Comparison of ENCODE assay signal across 16 mouse cellular contexts in the genomic region with DNA sequence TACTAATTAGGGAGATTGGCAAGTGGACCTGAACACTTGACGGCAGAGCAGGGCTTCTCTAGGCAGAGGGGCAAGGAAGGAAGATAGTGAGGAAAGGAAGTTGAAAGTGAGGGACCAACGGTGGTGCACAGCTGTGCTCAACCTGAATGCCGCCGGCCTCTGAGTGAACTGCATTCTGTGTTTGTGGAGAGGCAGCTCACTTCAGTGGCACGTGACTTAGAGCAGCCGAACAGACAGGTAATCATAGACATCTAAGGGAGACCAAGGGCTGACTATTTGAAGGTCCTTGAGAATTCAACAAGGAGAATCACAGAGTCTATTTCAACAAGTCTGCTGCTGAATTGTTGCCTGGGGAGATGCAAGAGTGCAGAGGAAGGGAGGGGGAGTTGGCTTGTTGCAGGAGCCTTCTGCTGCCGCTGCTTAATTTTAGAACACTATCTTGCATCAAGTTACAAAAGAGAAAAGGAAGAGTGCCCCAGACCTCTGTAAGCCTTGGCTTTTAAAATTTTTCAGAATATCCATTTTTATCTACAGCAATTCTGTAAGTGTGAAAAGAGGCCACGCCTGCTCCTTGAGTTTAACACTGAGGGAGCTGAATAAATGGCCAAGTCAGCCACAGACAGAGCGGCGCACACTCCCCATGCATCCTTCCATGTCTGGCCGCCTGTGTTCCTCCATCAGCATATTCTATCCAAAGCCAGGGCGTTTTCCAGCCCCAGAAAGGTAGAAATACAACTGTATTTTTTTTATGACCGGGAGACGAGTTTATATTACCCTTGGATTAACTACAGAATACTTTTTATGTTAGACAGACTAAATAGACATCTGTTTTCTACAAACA. TPM values are rescaled to one million over a fixed set of nuclear protein-coding genes. Genes with fewer than 3 reads are reported as not detected.
DNase-seq lines count a peak whose midpoint lies in the region; ATAC-seq and TF ChIP-seq lines count a peak whose summit lies in the region.
"Had no signal": no experiment of that assay in that cellular context is flagged by ENCODE, and none has a peak within 500 bp of the region (broad histone marks: within the 10 kb centered on the region; RNA-seq: fewer than 3 reads in every experiment).

No protein-coding gene starts in this region.

- WGBS in kidney, embryonic 16.5 days = 52% methylated on average over 14 of the region's 14 CpGs
- 38% methylated on average over 14 of the region's 14 CpGs for WGBS in embryonic facial prominence, embryonic 13.5 days
- WGBS in midbrain, embryonic 15.5 days = 71% methylated on average over 14 of the region's 14 CpGs

- peak; percentile 24 for DNase-seq in gastrocnemius, adult 2 months
- DNase-seq in gastrocnemius, adult 18-20 months (ENCODE audit: low spot score) = no peak
- DNase-seq in kidney, postnatal 36 days = no peak
- no peak for DNase-seq in spleen, postnatal 10 days (ENCODE audit: low spot score in 2 of 2)
- DNase-seq: adrenal gland, postnatal 10 days; cerebellum, adult 11-12 months; kidney, postnatal 10 days had no signal

- H3K4me3 ChIP-seq in gastrocnemius, adult 2 months = no peak overlapping the region
- H3K4me3 ChIP-seq in kidney, embryonic 16.5 days (ENCODE audit: low read length) = no peak overlapping the region
- no peak overlapping the region for H3K4me3 ChIP-seq in embryonic facial prominence, embryonic 13.5 days
- no peak overlapping the region for H3K4me3 ChIP-seq in midbrain, embryonic 15.5 days
- H3K4me3 ChIP-seq: megakaryocyte, embryonic 14.5 days had no signal

- no peak for TF ChIP-seq CTCF in gastrocnemius, adult 2 months (IDR thresholded peaks at IDR 0.05)

- H3K4me2 ChIP-seq in kidney, embryonic 16.5 days (replicated peaks; ENCODE audit: low read depth, low read length) = no peak overlapping the region
- H3K4me2 ChIP-seq in embryonic facial prominence, embryonic 13.5 days = 0 out of 2 replicates have a peak overlapping the region, but pooled peaks have one; percentile 2
- H3K4me2 ChIP-seq in midbrain, embryonic 15.5 days = no peak overlapping the region

- H3K9me3 ChIP-seq in kidney, embryonic 16.5 days (ENCODE audit: low read length) = no peaks in the 10 kb centered on the region
- no peaks in the 10 kb centered on the region for H3K9me3 ChIP-seq in embryonic facial prominence, embryonic 13.5 days
- H3K9me3 ChIP-seq in midbrain, embryonic 15.5 days = no peaks in the 10 kb centered on the region
- H3K9me3 ChIP-seq: megakaryocyte, embryonic 14.5 days had no signal

- no peak overlapping the region for H3K9ac ChIP-seq in kidney, embryonic 16.5 days (replicated peaks; ENCODE audit: low read length)
- H3K9ac ChIP-seq in embryonic facial prominence, embryonic 13.5 days = no peak overlapping the region
- H3K9ac ChIP-seq in midbrain, embryonic 15.5 days = no peak overlapping the region; the same call in 1 of the 2 replicates
- H3K9ac ChIP-seq: liver, embryonic 14.5 days had no signal

- 0 out of 2 replicates have a peak, but pooled peaks have one; percentile 24 for ATAC-seq in kidney, embryonic 16.5 days (ENCODE audit: low FRiP score, low TSS enrichment)
- no peak; the same call in 1 of the 2 replicates for ATAC-seq in embryonic facial prominence, embryonic 13.5 days (ENCODE audit: insufficient number of reproducible peaks, insufficient read depth, low FRiP score, low TSS enrichment, low read depth)
- ATAC-seq in midbrain, embryonic 15.5 days (replicated peaks) = peak; percentile 65
- ATAC-seq in megakaryocyte progenitor cell, adult 5-6 weeks (replicated peaks; ENCODE audit: poor library complexity) = no peak
- ATAC-seq: CD4-positive, CD25-positive, alpha-beta regulatory T cell, adult 4 months; Patski had no signal

- peak overlapping the region; percentile 66; the same call in 1 of the 2 replicates for H3K27ac ChIP-seq in gastrocnemius, adult 2 months
- H3K27ac ChIP-seq in kidney, embryonic 16.5 days (ENCODE audit: low read length) = no peak overlapping the region
- H3K27ac ChIP-seq in embryonic facial prominence, embryonic 13.5 days = peak overlapping the region; percentile 63
- H3K27ac ChIP-seq in midbrain, embryonic 15.5 days = peak overlapping the region; percentile 57
- H3K27ac ChIP-seq: liver, embryonic 14.5 days had no signal

- H3K36me3 ChIP-seq in kidney, embryonic 16.5 days (ENCODE audit: insufficient read depth, low read length) = no peaks in the 10 kb centered on the region
- no peaks in the 10 kb centered on the region for H3K36me3 ChIP-seq in embryonic facial prominence, embryonic 13.5 days
- 0 out of 2 replicates have a peak, but pooled peaks cover 4% of the 10 kb centered on the region for H3K36me3 ChIP-seq in midbrain, embryonic 15.5 days (replicated peaks)

- no peaks in the 10 kb centered on the region for H3K27me3 ChIP-seq in kidney, embryonic 16.5 days (ENCODE audit: insufficient read depth, low read length)
- H3K27me3 ChIP-seq in embryonic facial prominence, embryonic 13.5 days = no peaks in the 10 kb centered on the region
- H3K27me3 ChIP-seq in midbrain, embryonic 15.5 days (replicated peaks) = no peaks in the 10 kb centered on the region
- H3K27me3 ChIP-seq: Patski had no signal

- H3K4me1 ChIP-seq in kidney, embryonic 16.5 days (ENCODE audit: insufficient read depth, low read length) = peaks cover 34% of the 10 kb centered on the region
- H3K4me1 ChIP-seq in embryonic facial prominence, embryonic 13.5 days = peaks cover 45% of the 10 kb centered on the region
- peaks cover 48% of the 10 kb centered on the region for H3K4me1 ChIP-seq in midbrain, embryonic 15.5 days
- H3K4me1 ChIP-seq: megakaryocyte, embryonic 14.5 days had no signal

- intact Hi-C loops in gastrocnemius, adult 2 months (cut with DNase I) = no loop called here

RNA-seq across cellular contexts. Expression of gene Gm21954, which starts 59.4 kb away (rescaled TPM):
- total RNA-seq in gastrocnemius, adult 2 months (2021) = not detected
- total RNA-seq in gastrocnemius, adult 18-20 months (2021) = not detected
- polyA plus RNA-seq in kidney, embryonic 16.5 days (2015; fragmentation: Nextera tagmentation; extraction: Ambion mirVana) = not detected in 2 replicates
- polyA plus RNA-seq in embryonic facial prominence, embryonic 13.5 days (2015; fragmentation: Nextera tagmentation; extraction: Ambion mirVana) = not detected in 2 replicates
- polyA plus RNA-seq in midbrain, embryonic 15.5 days (2015; fragmentation: Nextera tagmentation; extraction: Ambion mirVana) = not detected in 2 replicates
- not detected in 2 replicates for total RNA-seq in megakaryocyte progenitor cell, adult 5-6 weeks (2015)
- not detected in 2 replicates for total RNA-seq in megakaryocyte progenitor cell, adult 5-6 weeks (2017)
- total RNA-seq: adrenal gland, postnatal 10 days had no signal
- polyA plus RNA-seq: CD4-positive, CD25-positive, alpha-beta regulatory T cell, adult 4 months; liver, embryonic 14.5 days; Patski; testis, adult 2 months had no signal

Comparison
In these comparisons a context has a peak if more than half of its experiments do, and no peak if none do; other contexts are left out.
1. ATAC-seq: peak in kidney, embryonic 16.5 days (single experiment) and midbrain, embryonic 15.5 days (single experiment); none in embryonic facial prominence, embryonic 13.5 days (single experiment) and megakaryocyte progenitor cell, adult 5-6 weeks (single experiment).